Mouse (Mus musculus): Measurements from ENCODE around the gene Dhx36.

The Dhx36 gene

GRCm38 (mm10) chr3:62435923-62436322 lies 70.9 kb downstream of the Dhx36 start:
- in situ Hi-C loops (cut with MboI, MseI): loop anchor here (10.0 to 25.0 kb wide), 2 partner anchors 361 to 1199 kb away; no protein-coding TSS in a partner anchor

GRCm38 (mm10) chr3:62433675-62434074 lies 73.1 kb downstream of the Dhx36 start:
- in situ Hi-C loops (cut with MboI, MseI): loop anchor here (10.0 to 25.0 kb wide), 2 partner anchors 359 to 1196 kb away; no protein-coding TSS in a partner anchor

GRCm38 (mm10) chr3:62418387-62419138 lies 88.2 kb downstream of the Dhx36 start:
- in situ Hi-C loops (cut with MboI, MseI): no loop called here

Measured in T-helper 17 cell (primary cell).